Mouse (Mus musculus) megakaryocyte, embryonic 14.5 days (primary cell): Measurements from ENCODE around the gene Frmd5.

Source experiments
- FLI1 ChIP-seq: IDR thresholded peaks from 2 replicates; pipeline ENCODE4 v1.6.1; 2012; ENCODE audit warnings: low read length, inconsistent platforms, mixed read lengths
- GATA1 ChIP-seq: IDR thresholded peaks from 3 replicates; pipeline ENCODE4 v1.6.1; 2012; ENCODE audit warnings: mixed read lengths, low read length, inconsistent platforms, borderline replicate concordance

- TF ChIP-seq FLI1 (no peak), GATA1 (no peak)
These were observed 131.0 kb downstream of the Frmd5 start for GRCm38 (mm10) chr2:121675895-121676294.
